Mouse (Mus musculus): ENCODE measurements at regions not wholly inside any gene's neighbourhood (a gene's known extent, or its start where the extent isn't known, plus 50 kb on each side); places are given as distances from the start of the nearest gene placed in this dataset.

- TF ChIP-seq CTCF (IDR thresholded peaks at IDR 0.05) (no peak), EP300 (IDR thresholded peaks at IDR 0.05; ENCODE audit: insufficient read depth, low read depth, low read length) (no peak), POLR2A (IDR thresholded peaks at IDR 0.05; ENCODE audit: insufficient read depth, low read depth, low read length) (no peak)
Measured at GRCm38 (mm10) chr16:75439296-75439695, 146.6 kb downstream of the Lipi start.

Data from heart, adult 2 months (tissue).